Mouse (Mus musculus) spleen, postnatal 10 days (tissue): ENCODE measurements around the gene Csn3.

Source experiments
- DNase-seq, 2 experiments: peaks; one replicate each; pipeline ENCODE4 v3.0.0; 2021 to 2022; ENCODE audit warnings: low spot score in 2 of 2

Gene Csn3

GRCm38 (mm10) chr5:87925372-87925771, at the start of gene Csn3:
Gene Csn3, plus strand, starts transcription at chr5:87925579.
- no peak for DNase-seq

GRCm38 (mm10) chr5:87884729-87885128, 40.6 kb upstream of the Csn3 start, which contains the start of gene Odam:
Gene Odam, plus strand, starts transcription at chr5:87885029.
- DNase-seq = no peak

GRCm38 (mm10) chr5:87931603-87932002, 6.2 kb downstream of the Csn3 start:
- DNase-seq = no peak

GRCm38 (mm10) chr5:87940752-87941151, 15.4 kb downstream of the Csn3 start:
- no peak for DNase-seq

- no peak for DNase-seq
Observed at GRCm38 (mm10) chr5:87942515-87942914, 17.1 kb downstream of the Csn3 start.

- no peak for DNase-seq
Observed at GRCm38 (mm10) chr5:87951836-87952235, 26.5 kb downstream of the Csn3 start.

DNA sequence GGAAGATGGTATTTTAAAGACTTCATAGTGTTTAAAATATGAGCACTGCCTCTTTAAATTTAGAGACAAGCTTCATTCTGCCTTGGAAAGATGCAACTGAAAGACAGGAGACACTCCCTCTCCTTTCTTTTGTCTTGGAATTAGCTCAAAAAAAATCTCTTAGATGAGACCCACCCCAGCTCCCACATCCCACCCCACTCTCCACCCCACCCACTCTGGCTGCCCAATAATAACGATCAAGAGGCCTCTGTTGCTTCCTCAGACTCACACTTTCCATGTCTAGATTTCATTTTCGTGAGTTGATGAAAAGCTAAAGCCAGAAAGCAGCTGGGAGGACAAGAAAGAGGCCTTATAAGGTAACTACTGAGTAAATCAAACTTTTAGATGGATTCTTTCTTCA, 43.8 kb downstream of the Csn3 start, which contains the start of the genes 2310003L06Rik and Gm28434:
Gene 2310003L06Rik (plus strand): TSS at position 259 of the 400 bp plus-strand sequence.
Gene Gm28434 (plus strand): TSS at position 317 of the 400 bp plus-strand sequence.
- no peak for DNase-seq

DNA sequence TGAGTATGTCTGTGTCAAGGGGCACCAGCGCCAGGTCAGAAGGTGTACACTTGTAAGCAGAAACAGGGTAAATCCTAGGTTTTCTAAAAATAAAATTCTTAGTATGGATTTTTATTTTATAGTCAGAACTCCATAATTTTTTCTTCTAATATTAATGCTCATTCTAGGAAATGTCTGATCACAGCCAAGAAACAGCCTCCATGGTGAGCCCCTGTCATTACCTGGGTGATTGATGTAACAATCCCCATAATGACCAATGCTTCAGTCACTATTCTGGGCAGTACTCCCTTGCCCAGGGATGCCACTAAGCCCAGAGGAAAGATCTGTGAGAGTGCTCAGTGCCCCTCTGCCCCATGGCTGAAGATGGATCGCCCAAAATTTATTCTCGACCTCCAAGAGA, 53.8 kb downstream of the Csn3 start, which contains the start of gene Cabs1:
Gene Cabs1 (plus strand): TSS at position 301 of the 400 bp plus-strand sequence.
- no peak for DNase-seq
